Mouse (Mus musculus): ENCODE measurements at regions not wholly inside any gene's neighbourhood (a gene's known extent, or its start where the extent isn't known, plus 50 kb on each side); places are given as distances from the start of the nearest gene placed in this dataset.

GRCm38 (mm10) chr4:114733256-114734004 lies 88.1 kb upstream of the Gm12830 start:
- no peak overlapping the region for H3K9ac ChIP-seq (replicated peaks; ENCODE audit: low read depth)
- no peaks in the 10 kb centered on the region for H3K36me3 ChIP-seq (ENCODE audit: insufficient read depth, low read length)
- H3K9me3 ChIP-seq (ENCODE audit: low read length): no peaks in the 10 kb centered on the region
- no peaks in the 10 kb centered on the region for H3K4me1 ChIP-seq (ENCODE audit: insufficient read depth, low read depth, low read length)
- 80% methylated on average over 10 of the region's 10 CpGs for WGBS
- H3K4me2 ChIP-seq (replicated peaks; ENCODE audit: low read depth, low read length): no peak overlapping the region
- H3K27me3 ChIP-seq (replicated peaks; ENCODE audit: insufficient read depth, low read length): no peaks in the 10 kb centered on the region
- no peak for DNase-seq (ENCODE audit: low spot score)
- no peak overlapping the region for H3K4me3 ChIP-seq (ENCODE audit: low read depth, low read length)
- TF ChIP-seq CTCF (IDR thresholded peaks at IDR 0.05): no peak
- no peak for TF ChIP-seq EP300 (IDR thresholded peaks at IDR 0.05)
- no peak for ATAC-seq
- H3K27ac ChIP-seq (ENCODE audit: low read length): no peak overlapping the region

DNA sequence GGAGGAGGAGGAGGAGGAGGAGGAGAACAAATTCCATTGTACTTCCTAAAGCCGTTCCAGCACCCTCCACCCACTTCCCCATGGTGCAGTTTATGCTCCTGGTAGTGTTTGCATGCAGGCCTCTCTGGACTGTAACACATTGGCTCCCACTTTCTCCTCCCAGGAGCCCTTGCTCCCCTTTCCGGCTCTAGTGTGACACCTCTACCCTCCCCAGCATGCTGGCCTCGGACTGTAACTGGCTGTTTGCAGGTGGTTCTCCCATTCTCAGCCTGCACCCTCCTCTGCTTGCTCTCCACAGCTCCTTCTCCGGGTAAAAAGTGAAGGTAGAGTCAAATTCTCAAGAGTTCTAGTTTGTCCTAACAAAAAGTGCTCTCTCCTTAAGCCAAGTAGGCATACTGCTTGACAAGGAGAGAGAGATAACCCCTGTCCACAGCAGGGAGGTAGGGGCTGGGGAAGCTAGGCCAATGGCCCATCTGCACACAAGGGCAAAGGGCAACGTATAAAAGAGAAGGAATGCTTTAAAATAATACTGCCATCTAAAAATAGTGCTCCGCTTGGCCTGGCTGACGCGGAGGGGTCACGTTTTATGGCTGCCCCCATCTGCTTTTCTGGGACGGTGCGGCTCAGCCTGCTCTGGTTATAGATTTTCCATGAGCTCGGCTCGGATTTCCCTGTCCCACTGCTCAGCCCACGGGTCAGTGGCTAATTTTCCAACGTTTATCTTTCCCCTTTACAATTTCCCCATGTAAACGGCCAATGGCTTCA lies 82.4 kb upstream of the Gm12830 start:
- TF ChIP-seq EP300 (IDR thresholded peaks at IDR 0.05) (no peak), CTCF (IDR thresholded peaks at IDR 0.05) (no peak)
- H3K9me3 ChIP-seq (ENCODE audit: low read length): no peaks in the 10 kb centered on the region
- no peak for ATAC-seq
- no peaks in the 10 kb centered on the region for H3K36me3 ChIP-seq (ENCODE audit: insufficient read depth, low read length)
- DNase-seq (ENCODE audit: low spot score): no peak
- H3K4me3 ChIP-seq (ENCODE audit: low read depth, low read length): no peak overlapping the region
- no peak overlapping the region for H3K9ac ChIP-seq (replicated peaks; ENCODE audit: low read depth)
- no peak overlapping the region for H3K27ac ChIP-seq (ENCODE audit: low read length)
- no peaks in the 10 kb centered on the region for H3K27me3 ChIP-seq (replicated peaks; ENCODE audit: insufficient read depth, low read length)
- H3K4me1 ChIP-seq (ENCODE audit: insufficient read depth, low read depth, low read length): no peaks in the 10 kb centered on the region
- 34% methylated on average over 16 of the region's 16 CpGs for WGBS
- no peak overlapping the region for H3K4me2 ChIP-seq (replicated peaks; ENCODE audit: low read depth, low read length)

GRCm38 (mm10) chr4:114748131-114748530 lies 73.4 kb upstream of the Gm12830 start:
- Histone ChIP-seq H3K9me3 (ENCODE audit: low read length) (no peaks in the 10 kb centered on the region), H3K4me2 (replicated peaks; ENCODE audit: low read depth, low read length) (no peak overlapping the region), H3K9ac (replicated peaks; ENCODE audit: low read depth) (no peak overlapping the region), H3K4me3 (ENCODE audit: low read depth, low read length) (no peak overlapping the region), H3K27ac (ENCODE audit: low read length) (no peak overlapping the region), H3K36me3 (ENCODE audit: insufficient read depth, low read length) (no peaks in the 10 kb centered on the region), H3K27me3 (replicated peaks; ENCODE audit: insufficient read depth, low read length) (no peaks in the 10 kb centered on the region), H3K4me1 (ENCODE audit: insufficient read depth, low read depth, low read length) (no peaks in the 10 kb centered on the region)
- DNase-seq (ENCODE audit: low spot score) (no peak), ATAC-seq (no peak)
- TF ChIP-seq CTCF (IDR thresholded peaks at IDR 0.05) (no peak), EP300 (IDR thresholded peaks at IDR 0.05) (no peak)
- 60% methylated on average over 2 of the region's 2 CpGs for WGBS

GRCm38 (mm10) chr4:114759837-114760236 lies 61.7 kb upstream of the Gm12830 start:
- H3K4me2 ChIP-seq (replicated peaks; ENCODE audit: low read depth, low read length): no peak overlapping the region
- H3K9ac ChIP-seq (replicated peaks; ENCODE audit: low read depth): no peak overlapping the region
- no peak overlapping the region for H3K27ac ChIP-seq (ENCODE audit: low read length)
- no peaks in the 10 kb centered on the region for H3K9me3 ChIP-seq (ENCODE audit: low read length)
- DNase-seq (ENCODE audit: low spot score): no peak
- TF ChIP-seq CTCF (IDR thresholded peaks at IDR 0.05): no peak
- TF ChIP-seq EP300 (IDR thresholded peaks at IDR 0.05): no peak
- H3K4me1 ChIP-seq (ENCODE audit: insufficient read depth, low read depth, low read length): no peaks in the 10 kb centered on the region
- no peaks in the 10 kb centered on the region for H3K27me3 ChIP-seq (replicated peaks; ENCODE audit: insufficient read depth, low read length)
- ATAC-seq: no peak
- no peaks in the 10 kb centered on the region for H3K36me3 ChIP-seq (ENCODE audit: insufficient read depth, low read length)
- H3K4me3 ChIP-seq (ENCODE audit: low read depth, low read length): no peak overlapping the region

GRCm38 (mm10) chr4:114766643-114767393 lies 54.7 kb upstream of the Gm12830 start:
- 65% methylated on average over 22 of the region's 22 CpGs for WGBS
- no peak for TF ChIP-seq EP300 (IDR thresholded peaks at IDR 0.05)
- no peak for TF ChIP-seq CTCF (IDR thresholded peaks at IDR 0.05)
- Histone ChIP-seq H3K27ac (ENCODE audit: low read length) (no peak overlapping the region), H3K36me3 (ENCODE audit: insufficient read depth, low read length) (no peaks in the 10 kb centered on the region), H3K27me3 (replicated peaks; ENCODE audit: insufficient read depth, low read length) (no peaks in the 10 kb centered on the region), H3K4me2 (replicated peaks; ENCODE audit: low read depth, low read length) (no peak overlapping the region), H3K4me3 (ENCODE audit: low read depth, low read length) (no peak overlapping the region), H3K4me1 (ENCODE audit: insufficient read depth, low read depth, low read length) (no peaks in the 10 kb centered on the region), H3K9me3 (ENCODE audit: low read length) (no peaks in the 10 kb centered on the region), H3K9ac (replicated peaks; ENCODE audit: low read depth) (no peak overlapping the region)
- ATAC-seq (no peak), DNase-seq (ENCODE audit: low spot score) (no peak)

All from lung, postnatal 0 days (tissue).